Mouse (Mus musculus) left cerebral cortex, postnatal 10 days (tissue): ENCODE data around the gene Msantd1. TPM values are rescaled to one million over a fixed set of nuclear protein-coding genes. Genes with fewer than 3 reads are reported as not detected.
A peak's percentile ranks its signal among the peaks of the same experiment; 100 is the strongest.

Experiments used
- DNase-seq, 2 experiments: peaks; one replicate each; pipeline ENCODE4 v3.0.0; 2021 to 2022; ENCODE audit warnings: low spot score in 2 of 2, mixed read lengths in 1 of 2; ENCODE audit errors: extremely low spot score in 1 of 2
- intact Hi-C: fragments of 180-260 bp; cut with DNase I; formaldehyde crosslinking; loops from one replicate; pipeline ENCODE4 v1.15.1; 2025
- total RNA-seq, 2 experiments: library from RNA; stranded (reverse); gene quantifications; 2 replicates each; pipeline ENCODE4 v1.2.3; 2021

Gene Msantd1
- total RNA-seq, 2 experiments from 2014 or later, result 15.6 to 16.6 TPM

- DNase-seq, result no peak
- intact Hi-C loops, result loop anchor here (10.0 kb wide), 1 partner anchor 426 kb away; no protein-coding TSS in a partner anchor
These were observed 11.0 kb downstream of the Msantd1 start for GRCm38 (mm10) chr5:34918785-34919184.

DNA sequence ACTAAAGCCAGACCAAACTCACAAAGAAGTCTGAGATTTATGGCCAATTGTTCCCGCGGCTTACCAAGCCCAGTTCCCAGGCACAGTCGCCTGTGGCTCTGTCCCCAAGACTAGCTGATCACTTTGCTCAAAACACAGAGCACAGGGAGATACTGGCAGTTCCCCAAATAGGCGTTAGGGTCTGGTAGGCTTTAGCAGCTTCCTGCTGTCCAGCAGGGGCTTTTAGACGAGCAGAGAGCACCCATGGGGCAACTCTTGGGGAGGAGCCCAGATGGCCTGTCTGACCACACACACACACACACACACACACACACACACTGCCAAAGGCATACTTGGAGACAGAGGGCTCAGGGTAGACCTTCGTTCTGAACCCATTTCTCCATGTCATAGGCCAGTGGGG lies 14.7 kb downstream of the Msantd1 start:
- DNase-seq, result no peak
- intact Hi-C loops, result no loop called here

- intact Hi-C loops, result no loop called here
- DNase-seq, result no peak
These were observed 16.1 kb downstream of the Msantd1 start for GRCm38 (mm10) chr5:34923920-34924319.

GRCm38 (mm10) chr5:34924519-34924918 lies 16.7 kb downstream of the Msantd1 start:
- no peak for DNase-seq
- intact Hi-C loops, result no loop called here

DNA sequence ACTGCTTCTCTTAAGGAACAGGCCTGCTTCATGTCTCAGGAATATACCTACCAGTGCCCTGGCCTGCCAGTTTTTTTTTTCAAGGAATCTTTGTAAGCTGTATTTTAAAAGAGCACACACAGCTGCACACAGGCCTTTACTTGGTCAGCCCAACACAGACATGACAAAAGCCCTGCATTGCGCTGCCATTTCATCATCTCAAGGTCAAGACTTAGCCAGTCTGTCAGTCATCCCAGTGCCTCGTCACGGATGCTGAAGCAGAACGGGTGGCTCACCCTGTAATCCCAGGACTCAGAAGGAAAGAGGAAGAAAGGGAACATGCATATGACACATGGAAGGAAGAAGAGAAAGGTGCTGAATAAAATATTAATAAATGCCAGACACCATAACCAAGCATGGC lies 19.8 kb downstream of the Msantd1 start:
- DNase-seq, result no peak
- intact Hi-C loops, result no loop called here

- intact Hi-C loops, result no loop called here
- DNase-seq, result no peak
These were observed 22.6 kb downstream of the Msantd1 start for GRCm38 (mm10) chr5:34930151-34930975.

DNA sequence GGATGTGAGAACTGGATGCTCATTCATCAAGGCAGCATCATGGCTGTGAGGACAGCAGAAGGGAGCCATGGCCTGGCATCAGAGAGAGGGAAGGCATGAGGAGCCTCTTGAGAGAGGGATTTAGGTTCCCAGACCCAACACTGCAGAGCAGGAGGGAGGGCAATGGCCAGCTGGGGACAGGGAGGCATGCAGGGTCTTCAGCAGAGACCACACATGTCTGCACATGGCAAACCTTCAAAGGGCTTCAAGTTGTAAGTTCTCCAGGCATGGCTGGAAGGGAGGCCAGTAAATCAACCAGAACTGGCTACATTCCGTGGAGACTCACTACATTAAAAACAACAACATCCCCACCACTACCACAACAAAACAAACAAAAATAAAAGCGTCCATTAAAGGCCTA lies 23.3 kb downstream of the Msantd1 start:
- no peak for DNase-seq
- intact Hi-C loops, result no loop called here

DNA sequence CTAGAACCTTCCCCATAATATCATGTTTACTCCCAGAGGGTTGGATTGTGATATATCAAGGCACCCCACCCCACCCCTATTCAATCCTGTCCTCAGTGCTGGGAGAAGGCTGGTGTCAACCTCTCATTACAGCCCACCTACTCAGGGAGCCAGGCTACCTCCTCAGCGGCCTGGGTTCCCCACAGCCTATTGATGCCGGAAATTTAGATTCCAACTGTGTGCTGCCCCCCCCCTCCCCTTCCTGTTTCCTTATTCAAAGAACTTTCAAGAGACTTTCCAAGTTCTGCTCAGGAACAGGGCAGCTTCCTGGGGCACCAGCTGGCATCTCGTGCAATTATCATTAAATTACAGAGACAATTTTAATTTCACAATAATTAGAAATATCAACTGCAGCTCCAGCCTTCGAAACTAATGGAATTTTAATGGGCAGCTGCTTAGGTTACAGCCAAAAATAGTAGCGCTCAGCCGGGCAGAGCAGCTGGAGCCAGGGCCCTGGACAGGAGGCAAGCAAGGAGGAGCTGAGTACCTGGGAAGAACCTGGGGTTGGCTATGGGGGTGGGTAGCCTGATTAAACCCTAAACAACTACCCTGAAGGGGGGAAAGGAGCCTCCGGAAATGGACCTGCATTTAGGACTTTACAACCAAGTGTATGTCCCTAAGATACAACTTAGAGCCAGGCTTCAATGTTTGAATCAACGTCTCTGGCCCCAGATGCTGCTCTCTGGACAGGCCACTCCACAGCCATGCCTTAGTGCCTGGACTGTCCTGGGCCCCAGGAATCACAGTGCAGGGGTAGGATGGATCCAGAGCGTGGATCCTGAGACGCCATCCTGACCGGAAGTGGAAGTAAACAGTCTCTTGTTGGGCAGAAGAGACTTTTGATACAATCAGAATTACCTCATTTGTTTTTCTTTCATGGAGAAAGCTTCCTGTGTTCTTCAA lies 24.0 kb downstream of the Msantd1 start:
- intact Hi-C loops, result no loop called here
- no peak for DNase-seq

GRCm38 (mm10) chr5:34932458-34932806 lies 24.6 kb downstream of the Msantd1 start:
- intact Hi-C loops, result no loop called here
- no peak for DNase-seq

- no peak for DNase-seq
- intact Hi-C loops, result no loop called here
These were observed 25.6 kb downstream of the Msantd1 start for GRCm38 (mm10) chr5:34933461-34933860.

DNA sequence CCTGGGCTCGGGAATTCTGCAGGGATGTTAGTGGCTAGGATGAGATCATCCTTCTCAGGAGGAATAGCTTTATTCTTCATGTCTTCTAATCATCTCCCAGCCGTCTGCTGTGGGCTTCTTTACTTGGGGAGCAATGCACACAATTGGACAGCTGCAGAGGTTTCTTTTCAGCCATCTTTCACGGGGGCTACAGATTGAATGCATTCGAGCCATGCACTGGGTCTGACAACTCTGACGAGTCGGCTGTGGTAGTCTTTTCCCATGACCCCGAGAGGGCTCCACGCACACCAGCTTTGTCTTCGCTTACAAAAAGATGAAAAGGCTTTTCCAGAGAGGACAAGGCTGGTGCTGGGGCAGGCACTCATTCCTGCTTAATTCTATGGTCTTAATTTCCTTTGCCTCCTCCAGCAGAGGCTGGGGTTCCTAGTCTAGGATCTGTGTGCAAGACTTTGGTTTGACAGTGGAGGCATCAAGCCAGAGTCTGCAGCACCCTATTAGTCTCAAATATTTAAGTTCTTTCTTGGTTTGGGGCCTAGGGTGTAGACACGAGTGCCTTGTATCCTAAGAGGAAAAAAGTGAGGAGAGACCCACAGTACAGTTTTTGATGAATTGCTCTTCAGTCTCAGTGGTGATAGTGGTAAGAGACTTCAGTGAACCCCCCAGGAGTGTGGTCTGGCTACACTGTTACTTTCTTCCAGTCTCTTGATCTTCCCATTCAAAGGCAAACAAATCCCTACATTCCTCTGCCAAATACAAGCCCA lies 34.1 kb downstream of the Msantd1 start:
- intact Hi-C loops, result no loop called here
- no peak for DNase-seq

DNA sequence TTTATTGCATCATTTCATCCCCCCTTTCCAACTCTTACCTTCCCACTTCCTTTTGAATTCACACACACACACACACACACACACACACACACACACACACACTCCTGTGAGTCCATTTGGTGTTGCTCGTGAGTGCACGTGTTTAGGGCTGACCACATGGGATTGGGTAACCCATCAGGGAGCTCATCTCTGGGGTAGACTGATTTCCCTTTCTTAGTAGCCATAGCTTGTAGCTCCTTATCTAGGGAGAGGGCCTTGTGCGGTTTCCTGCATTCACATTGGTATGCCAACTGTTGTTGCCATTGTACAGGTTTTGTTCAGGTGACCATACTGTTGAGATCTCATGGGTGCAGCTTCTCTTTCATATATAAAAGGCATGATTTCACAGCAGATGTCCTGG lies 35.6 kb downstream of the Msantd1 start:
- no peak for DNase-seq
- intact Hi-C loops, result no loop called here

GRCm38 (mm10) chr5:34948861-34949760 lies 41.3 kb downstream of the Msantd1 start, which contains the start of gene Rgs12:
TSS of gene Rgs12 (plus strand) at chr5:34949445.
- peak in 1 of 2 experiments; percentile 89 for DNase-seq
- intact Hi-C loops, result no loop called here

GRCm38 (mm10) chr5:34949769-34950211 lies 42.0 kb downstream of the Msantd1 start:
- intact Hi-C loops, result no loop called here
- DNase-seq, result no peak

DNA sequence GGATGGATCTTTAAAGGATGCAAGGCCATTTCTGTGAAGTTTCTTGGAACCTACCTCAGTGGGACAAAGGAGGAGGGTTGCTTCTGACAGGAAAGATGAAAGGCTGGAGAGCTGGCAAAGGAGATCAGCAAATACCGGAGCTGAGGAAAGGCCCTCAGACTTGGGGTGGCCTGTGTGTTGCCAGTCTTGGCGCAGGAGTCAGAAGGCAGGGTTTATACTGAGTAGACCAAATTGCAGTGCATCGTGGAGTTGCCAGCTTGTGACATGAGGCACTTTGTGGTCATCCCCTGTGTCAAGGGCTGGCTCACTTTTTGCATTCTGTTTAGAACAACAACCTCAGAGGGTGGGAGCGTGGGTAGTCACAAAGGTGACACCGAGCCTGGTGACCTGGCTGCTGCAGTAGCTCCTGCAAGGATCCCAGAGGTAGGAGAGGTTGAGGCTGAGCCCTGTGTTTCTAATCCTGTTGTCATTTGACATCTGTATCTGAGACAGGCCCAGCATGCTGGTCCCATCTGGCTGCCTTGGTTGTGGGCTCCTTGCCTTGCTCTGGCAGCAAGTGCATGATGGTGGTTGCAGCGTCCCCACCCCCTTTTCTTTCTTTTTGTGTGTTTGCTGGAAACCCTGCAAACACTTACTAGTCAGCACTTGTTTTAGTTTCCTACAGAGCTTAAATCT lies 42.8 kb downstream of the Msantd1 start:
- intact Hi-C loops, result no loop called here
- no peak for DNase-seq

DNA sequence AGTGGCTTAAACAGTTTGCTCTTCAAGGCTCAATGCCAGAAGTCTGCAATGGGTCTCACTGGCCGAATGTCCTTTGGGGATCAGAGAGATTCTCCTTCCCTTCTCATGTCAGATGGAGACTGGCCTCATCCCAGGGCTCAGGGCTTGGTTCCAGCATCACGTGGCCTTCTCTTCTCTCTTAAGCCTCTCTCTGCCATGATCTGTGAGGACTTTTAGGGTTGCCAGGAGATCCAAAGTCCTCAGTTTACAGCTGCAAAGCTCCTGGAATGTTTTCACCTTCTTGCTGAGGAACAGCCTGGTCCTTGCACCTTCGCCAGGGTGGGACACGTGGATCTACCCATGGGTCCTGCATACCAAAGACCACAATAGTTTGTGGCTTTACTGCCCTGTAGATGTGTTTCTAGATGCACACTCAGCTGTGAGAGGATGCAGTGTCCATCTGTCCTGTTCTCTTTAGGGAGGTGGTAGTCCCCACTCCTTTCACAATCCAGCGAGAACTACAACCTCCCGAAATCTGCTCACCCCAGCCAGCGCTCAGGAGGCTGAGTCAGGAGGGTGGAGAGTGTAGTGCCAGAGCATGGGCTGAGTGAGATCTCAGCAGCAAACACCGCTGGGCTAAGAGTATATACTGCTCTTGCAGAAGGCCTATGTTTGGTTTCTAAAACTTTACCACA lies 43.5 kb downstream of the Msantd1 start:
- intact Hi-C loops, result no loop called here
- DNase-seq, result peak in 1 of 2 experiments; percentile 48

DNA sequence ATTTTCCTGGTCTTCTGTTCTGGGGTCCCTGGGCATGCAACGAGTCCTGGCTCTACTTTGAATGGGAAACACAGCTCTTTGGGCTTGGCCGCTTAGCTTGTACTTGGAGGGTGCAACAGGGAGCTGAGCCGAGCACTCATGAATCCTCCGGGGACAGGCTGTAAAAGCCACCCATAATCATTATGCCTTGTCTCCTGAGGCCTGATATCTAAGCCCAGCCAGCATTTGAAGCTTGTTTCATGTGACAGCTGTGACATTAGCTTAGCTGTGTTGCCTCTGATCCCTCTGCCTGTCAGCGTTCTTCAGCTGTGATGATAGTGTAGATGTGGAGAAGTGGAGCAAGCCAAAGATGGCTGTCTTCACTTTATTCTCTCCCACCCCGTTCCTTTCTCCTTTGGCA lies 46.7 kb downstream of the Msantd1 start:
- intact Hi-C loops, result no loop called here
- no peak for DNase-seq
